Mouse (Mus musculus) embryonic fibroblast, embryonic 13.5 days (primary cell): ENCODE measurements at regions not wholly inside any gene's neighbourhood (a gene's known extent, or its start where the extent isn't known, plus 50 kb on each side); places are given as distances from the start of the nearest gene placed in this dataset.

ENCODE experiments used
- CTCF ChIP-seq: IDR thresholded peaks from 2 replicates; pipeline ENCODE4 v1.5.1; 2011; ENCODE audit warnings: mild to moderate bottlenecking, control low read depth, low read length, moderate library complexity, borderline replicate concordance; ENCODE audit not compliant: insufficient read depth
- POLR2A ChIP-seq: IDR thresholded peaks from 2 replicates; pipeline ENCODE4 v1.6.1; 2011; ENCODE audit warnings: low read depth, mild to moderate bottlenecking, control low read depth, low read length, moderate library complexity

DNA sequence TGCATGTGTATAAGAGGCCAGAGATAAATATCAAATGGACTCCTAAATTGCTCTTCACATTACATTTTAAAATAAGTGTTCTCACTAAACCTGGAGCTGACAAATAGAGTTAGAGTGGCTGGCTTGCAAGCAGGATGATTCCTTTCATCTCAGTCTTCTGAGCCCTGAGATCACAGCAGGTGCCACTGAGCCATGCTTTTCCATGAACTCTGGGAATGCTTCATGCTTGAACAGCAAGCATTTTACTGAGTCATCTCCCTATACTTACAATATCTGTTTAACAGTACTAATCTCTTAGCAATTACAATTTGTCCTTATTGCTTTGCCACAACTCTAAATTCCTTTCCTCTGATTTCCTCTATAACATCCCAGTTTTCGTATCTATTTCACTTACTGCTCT, 622.1 kb upstream of the 4930452B06Rik start:
- no peak for TF ChIP-seq CTCF
- TF ChIP-seq POLR2A: no peak
